Mouse (Mus musculus): Measurements from ENCODE around the gene Itpripl1. TPM values are rescaled to one million over a fixed set of nuclear protein-coding genes. Genes with fewer than 3 reads are reported as not detected.

Itpripl1 gene
- polyA plus RNA-seq (2014; fragmentation: Illumina TruSeq; extraction: RNeasy Lipid Tissue Mini Kit (QIAGEN cat#74804)), result 2.9 TPM

GRCm38 (mm10) chr2:127143158-127144063 lies at the start of gene Itpripl1:
Gene Itpripl1, minus strand, starts transcription at chr2:127143442.

GRCm38 (mm10) chr2:127133621-127134461 lies 9.4 kb downstream of the Itpripl1 start, which contains the start of gene Ncaph:
Gene Ncaph, minus strand, starts transcription at chr2:127133954.

Other genes starting within 250 kb of the Itpripl1 start
- 169 TPM for gene Sppl2a, start 210.2 kb downstream of the Itpripl1 start, polyA plus RNA-seq (2014; fragmentation: Illumina TruSeq; extraction: RNeasy Lipid Tissue Mini Kit (QIAGEN cat#74804))
- 31.5 TPM for gene Ap4e1, start 134.7 kb downstream of the Itpripl1 start, polyA plus RNA-seq (2014; fragmentation: Illumina TruSeq; extraction: RNeasy Lipid Tissue Mini Kit (QIAGEN cat#74804))
- 19.2 TPM for gene Blvra, start 72.8 kb downstream of the Itpripl1 start, polyA plus RNA-seq (2014; fragmentation: Illumina TruSeq; extraction: RNeasy Lipid Tissue Mini Kit (QIAGEN cat#74804))
- 32.9 TPM for gene Ncaph, start 9.5 kb downstream of the Itpripl1 start, polyA plus RNA-seq (2014; fragmentation: Illumina TruSeq; extraction: RNeasy Lipid Tissue Mini Kit (QIAGEN cat#74804))
- 1.1 TPM for gene 1810024B03Rik, start 64.8 kb upstream of the Itpripl1 start, polyA plus RNA-seq (2014; fragmentation: Illumina TruSeq; extraction: RNeasy Lipid Tissue Mini Kit (QIAGEN cat#74804))
- 36.3 TPM for gene Snrnp200, start 64.9 kb upstream of the Itpripl1 start, polyA plus RNA-seq (2014; fragmentation: Illumina TruSeq; extraction: RNeasy Lipid Tissue Mini Kit (QIAGEN cat#74804))
- 33.0 TPM for gene Ciao1, start 104.4 kb upstream of the Itpripl1 start, polyA plus RNA-seq (2014; fragmentation: Illumina TruSeq; extraction: RNeasy Lipid Tissue Mini Kit (QIAGEN cat#74804))
- gene Tmem127, start 104.5 kb upstream of the Itpripl1 start, polyA plus RNA-seq (2014; fragmentation: Illumina TruSeq; extraction: RNeasy Lipid Tissue Mini Kit (QIAGEN cat#74804)), result 58.5 TPM
- gene Stard7, start 126.8 kb upstream of the Itpripl1 start, polyA plus RNA-seq (2014; fragmentation: Illumina TruSeq; extraction: RNeasy Lipid Tissue Mini Kit (QIAGEN cat#74804)), result 138 TPM
- gene Dusp2, start 192.7 kb upstream of the Itpripl1 start, polyA plus RNA-seq (2014; fragmentation: Illumina TruSeq; extraction: RNeasy Lipid Tissue Mini Kit (QIAGEN cat#74804)), result not detected
- 0.88 TPM for gene Astl, start 195.2 kb upstream of the Itpripl1 start, polyA plus RNA-seq (2014; fragmentation: Illumina TruSeq; extraction: RNeasy Lipid Tissue Mini Kit (QIAGEN cat#74804))
- gene Adra2b, start 219.8 kb upstream of the Itpripl1 start, polyA plus RNA-seq (2014; fragmentation: Illumina TruSeq; extraction: RNeasy Lipid Tissue Mini Kit (QIAGEN cat#74804)), result not detected